Mouse (Mus musculus) right cerebral cortex, postnatal 36 days (tissue): Measurements from ENCODE around the gene Fam213a.
"Not testable (repeated sequence)": the region's sequence is repeated elsewhere in the genome, so short reads cannot be mapped to it uniquely, and the experiment has no call there.

Experiments used
- DNase-seq, 2 experiments: peaks; one replicate each; pipeline ENCODE4 v3.0.0; 2022; ENCODE audit warnings: low spot score in 2 of 2, mixed read lengths in 1 of 2

Fam213a gene

DNA sequence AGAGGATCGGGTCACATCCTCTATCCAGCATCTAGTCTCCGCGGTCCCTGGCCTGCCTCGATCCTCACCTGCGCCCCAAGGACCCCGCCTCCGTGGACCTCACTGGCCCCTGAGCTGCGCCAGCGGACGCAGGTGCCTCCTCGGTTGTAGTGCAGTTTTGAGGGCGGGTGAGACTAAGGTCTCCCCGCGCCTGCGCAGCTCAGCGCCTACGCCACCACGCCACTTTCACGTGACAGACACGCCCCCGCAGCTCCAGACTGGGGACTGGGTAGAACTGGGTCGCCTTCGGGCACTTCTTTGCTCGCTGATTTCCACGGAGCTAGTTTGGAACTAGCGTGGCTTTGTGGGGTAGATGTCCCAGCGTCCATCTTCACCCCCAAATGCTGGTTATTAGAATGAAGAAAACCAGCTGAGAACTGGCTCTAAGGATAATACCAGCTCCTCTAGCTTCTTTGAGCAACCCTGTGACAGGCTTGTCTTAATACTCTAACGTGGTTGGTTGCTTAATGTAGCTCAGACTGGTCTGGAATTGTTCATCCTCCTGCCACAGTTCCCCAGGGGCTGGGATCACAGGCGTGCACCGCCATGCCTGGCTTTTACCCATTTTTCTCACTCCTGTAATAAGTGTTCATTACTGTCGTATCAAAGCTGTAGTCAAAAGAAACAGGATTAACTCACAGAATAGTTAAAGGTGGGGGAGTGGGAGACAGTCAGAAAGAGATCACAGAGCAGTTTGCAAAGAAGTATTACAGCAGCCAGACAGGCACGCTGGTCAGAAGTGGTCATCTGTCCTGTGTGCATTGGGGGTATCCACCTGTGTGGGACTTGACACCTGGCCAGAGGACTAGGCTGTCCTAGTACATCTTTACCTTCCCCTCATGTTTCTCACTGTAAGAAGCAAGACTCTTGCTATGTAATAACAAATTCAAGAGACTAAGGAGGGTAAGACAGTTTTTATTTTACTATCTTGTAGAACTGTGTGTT is at the start of gene Fam213a:
Gene Fam213a, minus strand, starts transcription at position 159 of the 984 bp plus-strand sequence.
- DNase-seq: peak; percentile 91 to 92

DNA sequence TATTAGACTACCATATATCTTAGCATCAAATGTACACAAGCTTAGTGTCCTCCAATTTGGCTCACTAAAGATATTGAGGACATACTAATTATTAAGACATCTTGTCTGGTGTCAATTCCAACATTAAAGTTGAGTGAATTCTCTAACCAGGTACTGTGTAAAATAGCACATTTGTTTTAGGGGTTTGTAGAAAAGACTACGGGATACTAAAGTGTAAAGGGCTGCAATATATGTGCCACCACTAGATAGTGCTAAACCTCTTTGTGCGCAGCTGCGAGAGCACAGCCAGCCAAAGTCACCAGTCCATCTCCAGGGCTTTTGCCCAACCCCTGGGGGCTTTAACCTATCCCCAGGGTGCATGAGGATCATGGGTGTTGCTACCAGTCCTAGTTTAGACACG is 39.6 kb upstream of the Fam213a start:
- not testable (repeated sequence) for DNase-seq

DNA sequence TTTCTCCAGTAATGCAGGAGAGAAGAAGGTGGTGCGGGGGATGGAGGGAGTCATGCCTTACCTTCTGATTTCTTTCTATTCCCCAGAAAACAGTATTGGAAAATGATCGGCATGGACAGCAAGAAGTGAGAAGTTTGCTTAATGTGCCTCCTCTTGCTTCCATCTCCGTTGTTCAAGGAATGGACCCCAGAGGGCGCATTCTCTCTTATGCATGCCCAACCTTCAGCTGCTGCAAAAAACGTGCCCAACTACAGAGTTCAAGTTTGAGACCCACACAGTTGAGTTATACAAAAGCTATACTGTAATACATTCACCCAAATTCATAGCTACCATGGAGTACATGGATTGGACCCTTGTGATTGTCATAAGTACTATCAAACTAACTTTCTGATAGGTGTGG is 38.9 kb upstream of the Fam213a start:
- no peak for DNase-seq

DNA sequence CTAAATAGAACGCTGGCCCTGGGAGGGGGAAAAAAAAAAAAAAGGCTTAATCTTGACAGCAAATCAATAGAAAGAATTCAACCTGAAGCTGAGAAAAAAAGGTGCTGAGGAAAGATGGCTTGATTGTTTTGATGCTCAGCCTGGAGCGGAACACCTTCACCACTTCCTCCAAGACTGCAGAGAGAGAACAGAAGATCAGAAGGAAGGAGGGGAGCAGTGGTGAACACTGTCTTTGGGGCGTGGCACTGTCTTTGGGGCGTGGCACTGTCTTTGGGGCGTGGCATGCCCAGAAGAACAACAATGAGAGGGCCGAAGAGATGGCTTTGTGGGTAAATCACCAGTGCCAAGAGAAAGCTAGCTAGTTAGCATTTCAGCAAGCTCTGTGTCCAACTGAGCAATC is 36.9 kb upstream of the Fam213a start:
- no peak for DNase-seq

DNA sequence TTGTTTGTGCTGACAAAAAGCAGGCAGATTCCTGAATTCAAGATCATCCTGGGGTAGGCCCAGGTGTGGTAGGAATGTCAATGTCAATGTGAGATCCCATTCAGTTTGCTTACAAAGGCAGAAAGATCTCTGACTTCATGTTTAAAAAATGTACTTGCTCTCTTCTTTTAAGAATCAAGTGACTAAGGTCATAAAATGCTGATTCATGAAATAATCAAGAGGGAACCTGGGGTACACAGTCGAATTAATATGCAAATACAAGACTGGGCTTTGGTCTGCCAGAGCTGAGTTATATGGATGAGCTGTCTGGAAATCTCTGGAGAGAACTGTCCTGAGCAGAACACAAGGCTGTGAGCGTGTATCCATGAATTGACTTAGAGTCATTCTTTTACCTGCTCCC is 33.8 kb upstream of the Fam213a start:
- DNase-seq: no peak

DNA sequence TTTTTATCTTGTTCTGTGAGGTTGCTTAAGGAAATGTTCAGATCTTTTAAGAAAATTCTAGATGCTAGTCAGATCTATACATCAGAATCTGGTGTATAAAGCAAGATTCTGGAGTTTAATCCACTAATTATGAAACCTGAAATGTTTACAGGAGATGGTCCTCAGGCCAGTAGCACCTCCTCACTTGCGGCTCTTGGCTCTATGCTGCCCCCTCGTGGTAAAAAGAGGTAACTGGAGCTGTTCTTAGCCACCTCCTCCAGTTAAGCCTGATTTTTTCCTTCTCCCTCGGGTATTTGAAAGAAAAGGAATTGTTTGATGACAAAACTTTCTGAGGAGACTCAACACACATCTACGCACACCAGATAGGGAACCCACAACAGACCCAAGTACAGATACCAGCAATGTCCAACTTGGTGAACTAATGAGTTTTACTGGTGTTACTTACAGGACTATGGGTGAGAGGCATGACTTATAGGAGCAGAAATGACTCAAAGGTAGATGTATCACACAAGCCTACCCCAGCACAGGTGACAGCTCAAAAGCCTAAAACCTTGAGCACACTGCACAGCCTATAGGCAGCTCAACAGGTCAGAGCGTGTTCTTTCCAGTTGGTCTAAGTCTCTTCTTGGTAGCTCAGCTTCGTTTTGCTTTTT is 21.7 kb upstream of the Fam213a start:
- peak; percentile 14 to 22 for DNase-seq

DNA sequence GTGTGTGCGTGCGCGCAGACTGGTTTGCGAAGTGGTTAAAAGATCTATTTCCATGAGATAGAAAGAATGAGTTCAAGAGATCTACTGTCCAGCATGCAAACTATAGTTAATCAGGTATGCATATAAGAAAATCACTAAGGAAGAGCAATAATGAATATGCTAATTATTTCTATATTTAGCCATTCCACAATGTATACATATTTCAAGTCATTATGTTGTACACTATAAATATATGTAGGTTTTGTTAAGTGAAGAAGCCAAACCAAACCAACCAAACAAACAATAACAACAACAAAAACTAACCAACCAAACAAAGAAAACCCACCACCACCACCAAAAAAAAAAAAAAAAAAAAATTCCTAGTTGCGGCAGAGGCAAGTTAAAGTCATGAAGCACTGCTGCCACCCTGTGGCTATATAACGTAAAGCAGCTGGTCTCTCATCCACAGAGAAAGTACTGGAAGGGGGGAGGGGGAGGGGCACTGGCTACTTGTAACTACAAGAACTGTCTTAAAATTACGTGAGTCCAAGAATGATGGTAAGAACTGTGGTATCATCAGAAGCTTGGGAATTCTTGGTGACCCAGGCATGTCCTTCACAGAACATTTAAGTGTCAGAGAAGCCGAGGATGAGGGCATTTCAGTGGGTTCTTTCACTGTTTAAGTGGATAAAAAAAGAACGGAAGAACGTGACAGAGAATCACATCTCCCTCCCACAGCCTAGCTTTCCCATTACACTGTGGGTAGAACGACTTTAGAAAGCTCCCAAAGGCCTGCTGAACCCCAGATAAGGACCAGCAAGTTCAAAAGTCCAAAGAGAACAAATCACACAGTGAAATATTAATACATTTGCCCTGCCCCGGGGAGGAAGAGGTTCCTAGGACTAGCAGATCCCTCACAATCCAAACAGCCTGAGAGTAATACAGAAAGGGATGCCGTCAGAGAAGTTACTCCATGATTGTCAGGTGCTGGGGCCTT is 19.8 kb upstream of the Fam213a start:
- DNase-seq: peak; percentile 61 to 70

DNA sequence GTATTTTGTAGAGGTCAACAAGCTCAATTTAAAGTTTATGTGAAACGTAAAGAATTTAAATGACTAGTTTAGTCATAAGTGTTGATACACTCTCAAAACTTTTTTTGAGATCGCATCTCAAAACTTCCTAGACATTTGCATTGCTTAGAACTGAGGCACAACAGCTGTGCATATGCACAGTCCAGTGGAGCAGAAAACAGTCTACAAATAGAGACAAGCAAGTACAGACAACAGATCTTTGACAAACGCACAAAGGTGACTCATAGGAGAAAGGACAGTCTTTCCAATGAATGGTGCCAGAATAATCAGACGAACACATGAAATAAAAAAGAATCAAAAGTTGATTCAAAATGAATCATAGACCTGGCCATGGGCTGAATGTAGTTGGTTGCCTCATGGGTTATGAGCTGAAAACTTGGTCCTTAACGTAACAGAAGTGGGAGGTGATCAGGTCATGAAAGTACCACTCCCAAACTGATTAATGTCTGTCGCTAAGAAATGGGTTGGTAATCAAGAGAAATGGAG is 17.5 kb upstream of the Fam213a start:
- no peak for DNase-seq

DNA sequence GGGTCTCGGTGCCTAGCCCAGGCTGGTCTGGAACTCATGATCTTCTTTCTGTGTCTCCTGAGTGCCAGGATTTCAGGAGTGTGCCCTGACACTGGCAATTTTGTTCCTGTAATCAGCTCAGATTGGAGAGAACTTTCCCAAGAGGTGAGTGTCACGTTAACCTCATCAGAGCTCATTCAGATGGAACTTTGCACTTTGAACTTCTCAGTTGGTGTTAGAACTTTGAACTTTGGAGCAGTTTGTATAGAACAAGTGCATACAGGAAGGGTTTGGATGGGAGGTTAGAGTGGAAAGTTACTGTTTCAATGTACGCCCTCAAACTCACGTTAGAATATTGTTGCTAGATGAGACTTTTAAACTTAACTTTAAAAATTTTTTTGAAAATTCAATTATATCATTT is 15.7 kb upstream of the Fam213a start:
- no peak for DNase-seq

DNA sequence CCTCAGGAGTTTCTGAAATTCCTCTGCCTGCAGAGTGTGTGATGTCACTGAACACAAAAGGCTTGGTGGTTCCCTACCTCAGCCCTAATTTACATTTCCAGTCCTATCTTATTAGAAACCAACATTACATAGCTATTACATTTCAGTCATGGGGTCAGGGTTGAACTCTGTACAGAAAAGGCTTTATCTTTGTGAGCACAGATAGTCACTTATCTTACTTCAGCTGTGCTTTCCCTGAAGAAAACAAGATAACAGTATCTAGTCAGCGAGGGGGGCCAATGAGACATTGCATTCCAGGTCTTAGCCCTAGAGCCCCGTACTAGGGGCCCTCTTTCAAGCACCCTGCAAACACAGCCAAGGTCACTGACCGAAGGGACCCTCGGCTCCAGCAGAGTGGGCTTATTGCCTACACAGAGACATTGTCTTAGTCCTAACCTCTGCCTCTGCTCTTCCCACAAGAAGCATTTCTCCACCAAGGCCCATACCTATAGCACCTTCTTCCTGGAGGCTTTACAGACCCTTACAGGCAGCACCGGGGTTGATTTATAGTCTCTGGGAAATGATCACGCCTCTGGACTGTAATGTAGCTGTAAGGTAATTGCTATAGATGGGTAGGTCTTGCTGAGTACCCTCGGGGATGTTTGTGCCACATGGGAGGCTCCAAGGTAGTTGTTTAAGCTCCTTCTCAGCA is 12.2 kb upstream of the Fam213a start:
- no peak for DNase-seq

DNA sequence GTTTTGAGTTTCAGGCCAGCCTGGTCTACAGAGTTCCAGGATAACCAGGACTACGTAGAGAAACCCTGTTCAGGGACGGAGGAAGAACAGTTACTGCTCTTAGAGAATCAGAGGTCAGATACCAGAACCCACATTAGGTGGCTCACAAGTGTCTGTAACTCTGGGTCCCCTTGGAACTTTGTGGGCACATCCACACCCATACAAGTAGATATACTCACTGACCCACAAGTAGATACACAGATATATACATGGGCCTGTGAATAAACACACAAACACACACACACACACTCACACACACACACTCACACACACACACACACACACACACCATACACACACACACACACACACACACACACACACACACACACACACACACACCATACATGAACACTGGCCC is 11.5 kb upstream of the Fam213a start:
- DNase-seq: no peak

DNA sequence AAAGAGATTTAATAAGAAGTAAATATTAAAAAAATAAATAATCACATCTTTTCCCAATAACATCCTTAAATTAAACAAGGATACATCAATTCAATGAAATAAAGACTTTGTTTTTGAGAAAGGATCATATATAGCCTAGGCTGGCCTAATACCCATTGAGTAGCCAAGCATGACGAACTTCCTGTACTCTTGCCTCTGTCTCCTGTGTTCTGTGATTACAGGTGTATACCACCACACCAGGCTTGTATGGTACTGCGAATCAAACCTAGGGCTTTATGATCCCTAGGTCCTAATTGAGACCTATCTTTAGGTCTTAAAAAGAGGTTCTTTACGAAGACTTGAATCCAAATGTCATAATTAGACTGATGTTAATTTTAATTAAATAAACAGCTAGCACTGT is 7.7 kb upstream of the Fam213a start:
- no peak for DNase-seq

DNA sequence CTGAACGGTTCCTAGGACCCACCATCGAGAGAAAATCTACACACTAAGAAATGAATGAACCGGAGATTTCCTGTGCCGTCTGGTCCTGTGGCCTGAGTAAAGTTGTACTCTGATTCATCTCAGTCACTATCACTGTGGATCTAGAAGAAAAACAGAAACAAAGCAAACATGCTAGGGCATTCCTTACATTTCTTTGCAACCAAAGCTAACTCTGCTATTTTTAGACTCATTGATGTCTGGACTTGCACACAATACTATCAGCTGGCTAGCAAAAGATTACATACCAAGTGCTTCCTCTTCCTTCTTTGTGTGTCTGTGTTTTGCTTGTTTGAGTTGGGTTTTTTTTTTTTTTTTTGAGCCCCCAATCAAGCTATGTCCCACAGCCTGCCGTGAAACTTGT is 3.9 kb upstream of the Fam213a start:
- DNase-seq: no peak

DNA sequence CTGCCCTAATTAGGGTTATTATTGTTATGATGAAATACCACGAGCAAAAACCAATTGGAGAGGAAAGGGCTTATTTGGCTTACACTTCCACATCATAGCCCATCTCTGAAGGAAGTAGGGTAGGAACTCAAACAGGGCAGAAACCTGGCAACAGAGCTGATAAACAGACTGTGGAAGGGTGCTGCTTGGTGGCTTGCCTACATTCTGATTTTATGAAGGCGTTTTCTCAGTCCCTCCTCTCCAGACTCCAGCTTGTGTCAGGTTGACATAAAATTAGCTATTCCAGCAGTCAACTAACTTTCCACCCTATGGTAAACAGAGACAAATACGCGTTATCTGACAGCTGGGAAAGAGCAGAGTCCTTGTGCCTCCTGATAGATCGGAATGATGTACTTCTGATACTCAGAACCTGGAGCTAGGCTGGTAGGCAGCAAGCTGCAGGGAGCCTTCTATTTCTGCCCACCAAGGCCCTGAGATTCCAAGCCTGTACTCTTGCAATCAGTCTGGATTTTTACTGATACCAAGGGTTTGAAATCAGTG is 1.2 kb upstream of the Fam213a start:
- no peak for DNase-seq

DNA sequence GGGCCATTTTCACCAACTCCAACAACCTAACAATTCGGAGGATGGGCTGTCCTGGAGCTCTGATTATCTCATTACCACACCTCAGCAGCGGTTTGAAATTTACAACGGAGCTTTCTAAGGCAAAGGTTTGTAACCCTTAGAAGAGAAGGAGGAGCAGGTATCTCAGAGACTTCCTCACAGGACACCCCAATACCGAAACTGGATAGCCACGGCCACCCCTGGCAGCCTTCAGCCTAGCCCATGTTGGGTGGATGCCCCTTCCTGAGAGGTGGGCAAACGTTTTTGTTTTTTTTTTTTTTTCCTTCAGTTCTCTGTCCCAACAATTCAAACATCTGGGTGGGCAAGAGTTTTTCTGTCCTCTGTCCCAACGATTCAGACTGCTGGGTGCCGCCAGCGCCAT is 445 bp downstream of the Fam213a start:
- no peak for DNase-seq

DNA sequence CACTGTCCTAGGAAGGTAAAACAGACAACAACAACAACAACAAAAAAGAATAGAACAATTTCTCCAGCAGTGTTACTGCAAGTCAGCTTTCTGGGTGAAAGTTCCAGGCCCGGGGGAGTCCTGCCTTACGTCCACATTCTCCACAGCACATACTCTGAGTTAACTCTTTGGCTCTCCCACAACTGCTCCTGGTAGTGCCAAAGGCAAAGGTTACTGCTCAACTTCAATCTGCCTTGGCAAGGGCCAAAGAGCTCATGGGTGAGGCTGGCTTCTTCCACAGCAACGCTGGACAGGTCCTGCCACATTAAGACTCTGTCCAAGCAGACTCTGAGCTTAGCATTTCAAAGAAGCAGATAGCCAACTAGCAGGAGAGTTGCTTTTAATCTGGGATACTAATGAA is 1.7 kb downstream of the Fam213a start:
- DNase-seq: no peak

DNA sequence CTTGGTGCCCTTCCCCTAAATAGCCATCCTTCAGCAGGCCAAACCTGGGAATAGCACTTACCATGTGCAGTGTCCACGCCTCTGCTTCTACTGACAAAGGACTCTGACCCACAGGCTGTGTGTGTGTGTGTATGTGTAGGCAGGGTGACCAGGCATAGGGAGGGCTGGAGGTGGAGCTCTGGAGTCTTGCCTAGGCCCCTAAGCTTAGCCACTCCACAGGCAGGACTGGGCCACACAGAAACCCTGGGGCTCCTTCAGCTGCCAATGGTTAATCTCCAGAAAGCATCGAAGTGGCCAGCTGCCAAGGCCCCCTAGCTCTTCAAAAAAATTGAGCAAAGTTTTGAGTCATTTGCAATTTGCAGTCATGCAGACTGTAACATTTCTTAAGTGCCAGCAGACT is 5.5 kb downstream of the Fam213a start:
- no peak for DNase-seq

DNA sequence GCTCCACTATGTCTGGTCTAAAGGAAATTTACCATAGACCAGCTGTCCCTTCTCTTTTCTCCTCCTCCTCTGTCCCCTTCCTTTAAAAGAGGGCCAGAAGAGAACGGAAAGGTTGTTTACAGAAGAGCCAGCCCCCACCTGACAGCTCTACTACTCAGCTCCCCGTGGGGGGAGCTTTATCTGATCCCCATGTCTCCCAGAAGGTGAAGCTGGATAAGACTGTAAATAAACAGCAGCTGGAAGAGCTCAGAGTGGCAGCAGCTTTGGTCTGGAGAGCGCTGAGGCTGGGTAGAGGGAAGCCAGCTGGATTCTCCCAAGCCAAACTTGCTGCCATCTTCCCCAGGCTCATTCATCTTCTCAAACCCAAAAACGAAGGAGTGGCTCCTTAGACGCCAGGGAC is 5.9 kb downstream of the Fam213a start:
- no peak for DNase-seq

DNA sequence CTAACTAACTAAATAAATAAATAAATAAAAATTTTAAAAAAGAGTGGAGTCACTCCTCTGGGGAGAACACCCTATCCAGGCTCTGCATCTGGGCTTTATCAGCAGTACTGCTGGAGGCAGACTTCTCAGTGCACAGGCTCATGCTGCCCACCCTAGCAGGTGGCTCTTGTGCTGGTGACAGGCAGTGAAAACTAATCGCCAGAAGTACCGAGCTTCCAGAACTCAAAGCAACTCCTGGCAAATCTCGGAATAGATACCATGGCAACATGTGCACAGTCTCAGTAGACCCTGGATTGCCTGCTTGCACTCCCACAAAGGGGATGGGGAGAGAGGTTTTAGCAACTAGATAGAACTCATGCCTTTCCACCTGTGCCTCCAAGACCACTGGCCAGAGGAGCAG is 6.7 kb downstream of the Fam213a start:
- DNase-seq: peak in 1 of 2 experiments; percentile 22

DNA sequence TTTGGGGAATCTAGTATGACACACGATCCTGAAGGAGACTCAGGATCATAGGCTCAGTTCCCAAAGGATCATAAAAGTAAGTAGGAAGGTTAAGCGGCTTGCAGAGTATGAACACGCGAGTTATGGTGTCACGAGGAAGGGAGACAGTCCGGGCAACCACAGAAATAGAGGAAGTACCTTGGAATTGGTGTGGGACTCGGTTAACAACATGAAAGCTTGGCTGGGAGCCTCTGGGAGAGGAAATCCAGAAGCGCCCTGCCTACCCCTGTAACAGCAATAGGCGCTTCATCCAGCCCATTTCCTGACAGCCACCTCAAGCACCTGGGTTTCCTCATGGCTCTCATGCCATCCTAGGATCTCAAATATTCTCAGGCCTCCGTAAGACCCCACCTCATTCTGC is 7.3 kb downstream of the Fam213a start:
- DNase-seq: no peak

DNA sequence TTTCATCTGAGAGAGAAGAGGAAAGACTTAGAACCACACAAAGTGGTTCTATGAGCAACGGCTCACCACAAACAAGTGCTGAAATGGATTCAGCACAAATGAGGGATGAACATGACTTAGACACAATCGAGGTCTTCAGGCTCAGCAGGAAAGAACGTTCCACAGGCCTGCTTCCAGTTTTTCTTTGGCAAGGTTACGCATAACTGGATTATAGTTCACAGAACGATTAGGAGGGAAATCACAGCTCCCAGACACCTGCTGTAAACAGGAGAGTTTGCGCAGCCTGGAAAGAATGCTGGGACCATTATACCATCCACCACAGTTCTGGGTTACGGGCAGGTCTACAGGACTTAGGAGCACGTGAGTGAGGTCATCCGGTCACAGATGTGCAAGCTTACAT is 7.9 kb downstream of the Fam213a start:
- no peak for DNase-seq
